Mouse (Mus musculus) small intestine, adult 2 months (tissue): ENCODE measurements around the gene Tmcc1.

Experiments
- CTCF ChIP-seq: fragments of 200-500 bp; IDR thresholded peaks from 2 replicates; pipeline ENCODE4 v1.5.1; 2012; ENCODE audit warnings: low read depth, mild to moderate bottlenecking, control low read depth, inconsistent platforms, low read length, moderate library complexity, mixed read lengths; ENCODE audit not compliant: insufficient replicate concordance, insufficient read length; ENCODE audit errors: extremely low read depth
- POLR2A ChIP-seq: fragments of 200-500 bp; IDR thresholded peaks from 2 replicates; pipeline ENCODE4 v1.6.1; 2012; ENCODE audit warnings: low read depth, mild to moderate bottlenecking, control low read depth, inconsistent platforms, low read length, moderate library complexity

- TF ChIP-seq POLR2A (no peak), CTCF (no peak)
Observed at GRCm38 (mm10) chr6:115991881-115992620, 201.2 kb downstream of the Tmcc1 start.
